Mouse (Mus musculus) adrenal gland, adult (tissue): Measurements from ENCODE around the gene Zfp456.
A peak's percentile ranks its signal among the peaks of the same experiment; 100 is the strongest.
"Not testable (repeated sequence)": the region's sequence is repeated elsewhere in the genome, so short reads cannot be mapped to it uniquely, and the experiment has no call there.

ENCODE experiments used
- DNase-seq, 2 experiments: peaks; one replicate each; pipeline ENCODE4 v3.0.0; 2022 to 2023; ENCODE audit warnings: low spot score in 1 of 2; ENCODE audit not compliant: inconsistent age in 2 of 2

Gene Zfp456

GRCm38 (mm10) chr13:67375050-67375911, at the start of gene Zfp456, which contains the start of gene Gm28041:
Zfp456 (minus strand) TSS chr13:67375810.
Gm28041 (minus strand) TSS chr13:67375733.
- DNase-seq = peak; percentile 72 to 90

GRCm38 (mm10) chr13:67422532-67422931, 46.9 kb upstream of the Zfp456 start:
- not testable (repeated sequence) for DNase-seq

GRCm38 (mm10) chr13:67421207-67421857, 45.7 kb upstream of the Zfp456 start, which contains the start of gene Zfp459:
Zfp459 (minus strand) TSS chr13:67421418.
- DNase-seq = peak; percentile 50 to 80

GRCm38 (mm10) chr13:67420558-67421206, 45.1 kb upstream of the Zfp456 start:
- DNase-seq = no peak

- DNase-seq = no peak
These were observed 41.2 kb upstream of the Zfp456 start for GRCm38 (mm10) chr13:67416811-67417210.

GRCm38 (mm10) chr13:67415759-67416158, 40.1 kb upstream of the Zfp456 start:
- no peak for DNase-seq

GRCm38 (mm10) chr13:67413634-67414033, 38.0 kb upstream of the Zfp456 start:
- DNase-seq = peak in 1 of 2 experiments; percentile 50

- DNase-seq = peak; percentile 75 to 92
These were observed 23.7 kb upstream of the Zfp456 start, which contains the start of gene Zfp429 for GRCm38 (mm10) chr13:67399183-67399903. Zfp429 (minus strand) TSS chr13:67399819.

- not testable (repeated sequence) for DNase-seq
These were observed 645 bp upstream of the Zfp456 start for GRCm38 (mm10) chr13:67376255-67376654.

- DNase-seq = peak; percentile 88 to 97
These were observed 15.4 kb downstream of the Zfp456 start, which contains the start of the genes Gm28044 and Zfp953 for GRCm38 (mm10) chr13:67360131-67360744. Gm28044 (minus strand) TSS chr13:67360536. Zfp953 (minus strand) TSS chr13:67360605.

GRCm38 (mm10) chr13:67351854-67352253, 23.8 kb downstream of the Zfp456 start:
- DNase-seq = no peak

- DNase-seq = no peak
These were observed 32.2 kb downstream of the Zfp456 start for GRCm38 (mm10) chr13:67343422-67343821.

- no peak for DNase-seq
These were observed 42.7 kb downstream of the Zfp456 start for GRCm38 (mm10) chr13:67332877-67333276.

- peak; percentile 87 to 96 for DNase-seq
These were observed 43.4 kb downstream of the Zfp456 start, which contains the start of gene Zfp595 for GRCm38 (mm10) chr13:67332019-67332724. Zfp595 (minus strand) TSS chr13:67332570.
